Mouse (Mus musculus): ENCODE results near the gene Gm20605. TPM values are rescaled to one million over a fixed set of nuclear protein-coding genes. Genes with fewer than 3 reads are reported as not detected.

Gm20605 gene
- polyA plus RNA-seq, 1 experiment, result 12.2 TPM

DNA sequence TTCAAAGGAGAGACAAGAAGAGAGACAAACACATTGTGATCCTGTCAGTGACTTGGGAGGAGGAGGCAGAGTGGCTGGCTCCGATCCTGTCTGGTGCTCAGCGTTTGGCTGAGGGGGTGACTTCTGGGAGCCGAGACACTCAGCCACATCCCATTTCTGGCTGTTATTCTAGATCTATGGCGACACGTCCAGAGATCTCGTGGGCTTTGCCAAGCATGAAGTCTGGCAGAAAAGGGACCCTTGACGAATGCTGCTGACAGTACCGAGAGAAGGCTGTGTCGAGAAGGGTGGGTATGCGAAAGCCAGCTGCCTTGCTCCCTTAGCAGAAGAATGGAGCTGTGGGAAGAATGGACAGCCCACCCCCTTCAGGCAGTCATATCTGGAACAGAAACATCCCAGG, 40.0 kb downstream of the Gm20605 start:
- no peak overlapping the region for H3K4me3 ChIP-seq (ENCODE audit: insufficient read depth, low read depth, low read length)
- TF ChIP-seq POLR2A (IDR thresholded peaks at IDR 0.05; ENCODE audit: low read depth, low read length), result no peak
- no peak for TF ChIP-seq CTCF (conservative IDR thresholded peaks at IDR 0.05; ENCODE audit: insufficient read depth, insufficient read length, low read depth, low read length)
- no peak for DNase-seq
- no peaks in the 10 kb centered on the region for H3K27me3 ChIP-seq (replicated peaks; ENCODE audit: control insufficient read depth, insufficient read depth, low read length)
- peaks cover 27% of the 10 kb centered on the region for H3K4me1 ChIP-seq (ENCODE audit: control insufficient read depth, insufficient read depth, low read length)
- no peak overlapping the region for H3K27ac ChIP-seq (ENCODE audit: insufficient read depth, low read depth, low read length)
- H3K36me3 ChIP-seq (ENCODE audit: control insufficient read depth, insufficient read depth, low read length), result peaks cover 1% of the 10 kb centered on the region
- 71% methylated on average over 10 of the region's 10 CpGs for WGBS

DNA sequence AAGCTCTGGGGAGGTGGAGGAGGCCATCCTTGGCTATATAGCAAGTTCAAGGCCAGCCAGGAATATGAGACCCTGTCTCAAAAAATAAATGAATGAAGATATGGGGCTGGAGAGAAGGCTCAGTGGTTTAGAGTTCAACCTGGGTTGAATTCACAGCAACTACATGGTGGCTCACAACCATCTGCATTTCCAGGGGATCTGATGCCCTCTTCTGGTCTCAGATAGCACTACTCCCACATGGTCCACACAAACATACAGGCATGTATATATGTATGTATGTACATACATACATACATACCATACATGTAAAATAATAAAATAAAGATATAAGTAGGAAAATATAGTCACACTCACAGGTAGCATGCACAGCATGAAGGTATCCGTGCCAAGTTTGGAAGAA, 41.3 kb downstream of the Gm20605 start:
- no peak for DNase-seq
- H3K27me3 ChIP-seq (replicated peaks; ENCODE audit: control insufficient read depth, insufficient read depth, low read length), result no peaks in the 10 kb centered on the region
- TF ChIP-seq CTCF (conservative IDR thresholded peaks at IDR 0.05; ENCODE audit: insufficient read depth, insufficient read length, low read depth, low read length), result peak; percentile 36
- TF ChIP-seq POLR2A (IDR thresholded peaks at IDR 0.05; ENCODE audit: low read depth, low read length), result no peak
- H3K4me1 ChIP-seq (ENCODE audit: control insufficient read depth, insufficient read depth, low read length), result peaks cover 31% of the 10 kb centered on the region
- H3K4me3 ChIP-seq (ENCODE audit: insufficient read depth, low read depth, low read length), result no peak overlapping the region
- WGBS, result 86% methylated on average over 1 of the region's 1 CpGs
- H3K36me3 ChIP-seq (ENCODE audit: control insufficient read depth, insufficient read depth, low read length), result no peaks in the 10 kb centered on the region; the same call in 1 of the 2 replicates
- H3K27ac ChIP-seq (ENCODE audit: insufficient read depth, low read depth, low read length), result no peak overlapping the region

DNA sequence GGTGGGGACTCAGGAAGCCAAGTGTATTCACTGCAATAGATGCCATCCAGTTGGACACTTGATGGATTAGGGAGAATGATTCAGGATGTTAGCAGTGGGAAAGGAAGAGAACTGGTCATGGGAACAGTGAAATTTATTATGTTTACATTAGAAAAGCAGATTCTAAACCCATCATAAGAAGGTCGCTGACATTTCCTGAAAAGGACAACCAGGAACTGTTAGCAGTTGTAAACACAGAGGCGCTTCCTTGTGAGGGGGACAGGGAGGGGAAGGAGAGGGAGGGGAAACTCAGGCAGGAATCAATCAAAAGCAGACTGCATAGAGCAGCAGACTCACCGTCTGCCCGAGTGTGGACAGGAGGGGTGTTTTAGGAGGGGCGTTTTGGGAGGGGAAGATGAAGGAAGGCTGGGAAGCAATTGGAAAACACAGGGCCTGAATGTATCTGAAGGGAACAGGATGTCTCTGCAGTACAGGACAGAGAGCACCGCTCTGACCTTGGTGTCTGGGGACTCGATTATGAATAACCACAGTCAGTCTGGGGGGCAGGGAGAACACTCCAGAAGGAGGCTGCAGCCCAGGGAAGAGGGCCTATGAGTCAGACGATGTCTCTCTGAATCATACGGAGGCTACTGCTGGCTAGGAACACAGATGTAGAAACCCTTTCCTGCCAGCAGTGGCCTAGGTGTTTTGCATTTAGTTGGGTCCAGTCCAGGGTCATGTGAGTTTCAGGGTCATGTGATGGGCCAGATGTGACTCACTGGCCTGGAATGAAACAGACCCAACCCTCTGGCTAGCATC, 42.7 kb downstream of the Gm20605 start:
- WGBS, result 3% methylated on average over 9 of the region's 9 CpGs
- TF ChIP-seq POLR2A (IDR thresholded peaks at IDR 0.05; ENCODE audit: low read depth, low read length) (no peak), CTCF (conservative IDR thresholded peaks at IDR 0.05; ENCODE audit: insufficient read depth, insufficient read length, low read depth, low read length) (no peak)
- Histone ChIP-seq H3K27ac (ENCODE audit: insufficient read depth, low read depth, low read length) (peak overlapping the region; percentile 84), H3K36me3 (ENCODE audit: control insufficient read depth, insufficient read depth, low read length) (no peaks in the 10 kb centered on the region; the same call in 1 of the 2 replicates), H3K4me1 (ENCODE audit: control insufficient read depth, insufficient read depth, low read length) (peaks cover 31% of the 10 kb centered on the region), H3K27me3 (replicated peaks; ENCODE audit: control insufficient read depth, insufficient read depth, low read length) (no peaks in the 10 kb centered on the region), H3K4me3 (ENCODE audit: insufficient read depth, low read depth, low read length) (no peak overlapping the region)
- DNase-seq, result peak; percentile 95

DNA sequence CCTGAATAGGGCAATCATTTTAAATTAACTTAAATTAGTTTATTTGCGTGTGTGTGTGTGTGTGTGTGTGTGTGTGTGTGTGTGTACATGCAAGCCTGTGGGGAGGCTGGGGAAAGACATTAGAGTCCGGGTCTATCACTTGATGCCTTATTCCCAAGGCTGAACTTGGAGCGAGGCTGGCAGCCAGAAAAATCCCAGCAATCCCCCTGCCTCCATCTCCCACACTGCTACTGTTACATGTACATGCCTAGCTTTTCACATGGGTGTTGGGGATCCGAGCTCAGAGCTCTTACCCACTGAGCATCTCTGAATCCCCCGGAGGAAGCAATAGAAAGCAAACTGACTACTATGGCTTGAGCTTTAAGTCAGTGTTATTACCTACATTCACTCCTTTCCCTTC, 43.4 kb downstream of the Gm20605 start:
- no peak for DNase-seq
- Histone ChIP-seq H3K4me1 (ENCODE audit: control insufficient read depth, insufficient read depth, low read length) (peaks cover 31% of the 10 kb centered on the region), H3K4me3 (ENCODE audit: insufficient read depth, low read depth, low read length) (no peak overlapping the region), H3K36me3 (ENCODE audit: control insufficient read depth, insufficient read depth, low read length) (no peaks in the 10 kb centered on the region), H3K27ac (ENCODE audit: insufficient read depth, low read depth, low read length) (peak overlapping the region; percentile 84), H3K27me3 (replicated peaks; ENCODE audit: control insufficient read depth, insufficient read depth, low read length) (no peaks in the 10 kb centered on the region)
- 63% methylated on average over 5 of the region's 5 CpGs for WGBS
- TF ChIP-seq POLR2A (IDR thresholded peaks at IDR 0.05; ENCODE audit: low read depth, low read length), result no peak
- no peak for TF ChIP-seq CTCF (conservative IDR thresholded peaks at IDR 0.05; ENCODE audit: insufficient read depth, insufficient read length, low read depth, low read length)

DNA sequence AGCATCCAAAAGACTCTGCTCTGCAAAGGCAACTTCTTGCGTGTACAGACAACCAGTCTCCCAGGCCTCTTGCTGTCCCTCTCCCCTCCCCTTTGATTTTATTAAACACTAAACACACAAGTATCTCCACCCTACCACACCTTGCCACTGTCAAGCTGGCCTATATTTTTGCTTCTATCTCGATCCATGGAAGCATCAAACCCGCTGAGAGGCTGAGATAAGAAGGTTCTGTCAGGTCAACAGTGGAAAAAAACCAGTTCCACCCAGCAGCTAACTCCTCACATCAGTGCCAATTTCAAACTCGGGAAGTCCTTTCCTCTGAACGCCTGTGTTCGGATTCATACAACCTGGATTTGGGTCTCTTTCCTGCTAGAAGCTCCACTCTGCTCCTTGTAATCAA, 44.0 kb downstream of the Gm20605 start:
- TF ChIP-seq POLR2A (IDR thresholded peaks at IDR 0.05; ENCODE audit: low read depth, low read length), result no peak
- TF ChIP-seq CTCF (conservative IDR thresholded peaks at IDR 0.05; ENCODE audit: insufficient read depth, insufficient read length, low read depth, low read length), result no peak
- H3K4me1 ChIP-seq (ENCODE audit: control insufficient read depth, insufficient read depth, low read length), result peaks cover 31% of the 10 kb centered on the region
- no peak overlapping the region for H3K4me3 ChIP-seq (ENCODE audit: insufficient read depth, low read depth, low read length)
- 62% methylated on average over 6 of the region's 6 CpGs for WGBS
- no peaks in the 10 kb centered on the region for H3K36me3 ChIP-seq (ENCODE audit: control insufficient read depth, insufficient read depth, low read length)
- peak; percentile 23 for DNase-seq
- H3K27me3 ChIP-seq (replicated peaks; ENCODE audit: control insufficient read depth, insufficient read depth, low read length), result no peaks in the 10 kb centered on the region
- H3K27ac ChIP-seq (ENCODE audit: insufficient read depth, low read depth, low read length), result peak overlapping the region; percentile 84

DNA sequence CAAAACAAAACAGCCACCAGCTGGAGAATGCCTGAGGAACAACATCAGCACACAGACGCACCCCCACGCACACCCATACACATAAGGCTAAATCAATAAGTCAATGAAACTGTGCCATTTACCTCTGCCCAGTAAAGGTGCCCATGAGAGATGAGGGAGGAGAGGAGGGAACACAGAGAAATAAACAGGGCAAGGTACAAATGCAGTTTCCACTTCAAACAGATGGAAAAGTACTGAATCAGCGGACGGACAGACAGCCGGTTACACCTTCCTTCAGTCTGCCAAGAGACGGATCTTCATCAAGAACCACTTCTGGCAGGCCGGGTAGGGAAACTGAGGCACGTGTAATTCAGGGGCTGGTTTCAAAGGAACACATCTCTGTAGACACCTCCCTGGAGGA, 45.8 kb downstream of the Gm20605 start:
- DNase-seq, result peak; percentile 74
- H3K4me3 ChIP-seq (ENCODE audit: insufficient read depth, low read depth, low read length), result no peak overlapping the region
- TF ChIP-seq CTCF (conservative IDR thresholded peaks at IDR 0.05; ENCODE audit: insufficient read depth, insufficient read length, low read depth, low read length), result no peak
- TF ChIP-seq POLR2A (IDR thresholded peaks at IDR 0.05; ENCODE audit: low read depth, low read length), result no peak
- no peaks in the 10 kb centered on the region for H3K27me3 ChIP-seq (replicated peaks; ENCODE audit: control insufficient read depth, insufficient read depth, low read length)
- H3K36me3 ChIP-seq (ENCODE audit: control insufficient read depth, insufficient read depth, low read length), result no peaks in the 10 kb centered on the region
- 65% methylated on average over 8 of the region's 8 CpGs for WGBS
- peaks cover 31% of the 10 kb centered on the region for H3K4me1 ChIP-seq (ENCODE audit: control insufficient read depth, insufficient read depth, low read length)
- H3K27ac ChIP-seq (ENCODE audit: insufficient read depth, low read depth, low read length), result peak overlapping the region; percentile 83

DNA sequence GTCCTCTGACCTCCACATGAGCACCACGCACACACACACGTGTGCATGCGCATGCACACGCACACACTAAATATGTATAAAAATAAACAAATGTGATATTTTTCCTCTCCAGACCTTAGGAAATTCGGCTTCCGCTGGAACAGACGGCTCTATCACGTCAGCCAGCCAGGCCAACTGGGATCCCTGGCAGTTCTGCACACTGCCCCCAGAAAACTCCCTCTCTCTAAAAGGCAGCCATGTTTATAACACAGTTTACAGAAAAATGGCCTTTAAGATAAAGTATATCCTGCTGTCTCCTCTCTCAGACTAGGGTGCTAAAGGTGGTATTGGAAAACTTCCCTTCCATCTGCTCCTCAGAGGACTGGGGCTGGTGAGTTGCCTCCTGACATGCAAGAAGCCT, 48.9 kb downstream of the Gm20605 start:
- no peaks in the 10 kb centered on the region for H3K36me3 ChIP-seq (ENCODE audit: control insufficient read depth, insufficient read depth, low read length)
- TF ChIP-seq CTCF (conservative IDR thresholded peaks at IDR 0.05; ENCODE audit: insufficient read depth, insufficient read length, low read depth, low read length) (no peak), POLR2A (IDR thresholded peaks at IDR 0.05; ENCODE audit: low read depth, low read length) (no peak)
- H3K27ac ChIP-seq (ENCODE audit: insufficient read depth, low read depth, low read length), result no peak overlapping the region

More for the DNA sequence above, 48.9 kb downstream of the Gm20605 start:
- no peak for DNase-seq
- Histone ChIP-seq H3K4me1 (ENCODE audit: control insufficient read depth, insufficient read depth, low read length) (peaks cover 13% of the 10 kb centered on the region), H3K4me3 (ENCODE audit: insufficient read depth, low read depth, low read length) (no peak overlapping the region), H3K27me3 (replicated peaks; ENCODE audit: control insufficient read depth, insufficient read depth, low read length) (no peaks in the 10 kb centered on the region)
- WGBS, result 93% methylated on average over 8 of the region's 8 CpGs
